Mouse (Mus musculus) monocyte, adult 5-6 weeks (primary cell): ENCODE results near the gene Tmem247. TPM values are rescaled to one million over a fixed set of nuclear protein-coding genes. Genes with fewer than 3 reads are reported as not detected.

Experiments
- ATAC-seq: fragments of 153-309, 156-312 bp; replicated peaks from 2 replicates; pipeline ENCODE4 v1.8.0; 2017; ENCODE audit warnings: mild to moderate bottlenecking; ENCODE audit not compliant: low TSS enrichment, insufficient number of reproducible peaks, severe bottlenecking, poor library complexity, low FRiP score
- total RNA-seq: library from RNA; stranded (forward); fragments of 200-1000, 200-491, 200-594 nt; gene quantifications from 3 replicates; pipeline ENCODE4 v1.2.3, GENCODE M21; 2017

The Tmem247 gene
- total RNA-seq, 1 experiment from 2014 or later, result not detected

GRCm38 (mm10) chr17:86909733-86910495 is 7.2 kb upstream of the Tmem247 start:
- no peak for ATAC-seq

- no peak for ATAC-seq
Measured at GRCm38 (mm10) chr17:86911261-86911660, 5.9 kb upstream of the Tmem247 start.

GRCm38 (mm10) chr17:86913003-86913607 is 4.0 kb upstream of the Tmem247 start:
- ATAC-seq, result no peak

- no peak for ATAC-seq
Measured at GRCm38 (mm10) chr17:86915540-86915939, 1.6 kb upstream of the Tmem247 start.

- ATAC-seq, result peak; percentile 45; the same call in 1 of the 2 replicates
Measured at GRCm38 (mm10) chr17:86918786-86919185, 1.6 kb downstream of the Tmem247 start.

GRCm38 (mm10) chr17:86919729-86920128 is 2.6 kb downstream of the Tmem247 start:
- ATAC-seq, result no peak

- no peak for ATAC-seq
Measured at GRCm38 (mm10) chr17:86924679-86925078, 7.5 kb downstream of the Tmem247 start.

- ATAC-seq, result no peak
Measured at GRCm38 (mm10) chr17:86926836-86927235, 9.7 kb downstream of the Tmem247 start.

GRCm38 (mm10) chr17:86929355-86929754 is 12.2 kb downstream of the Tmem247 start:
- no peak for ATAC-seq

GRCm38 (mm10) chr17:86929981-86930380 is 12.8 kb downstream of the Tmem247 start:
- no peak for ATAC-seq

- no peak for ATAC-seq
Measured at GRCm38 (mm10) chr17:86932896-86933295, 15.7 kb downstream of the Tmem247 start.

- ATAC-seq, result no peak
Measured at GRCm38 (mm10) chr17:86937064-86937463, 19.9 kb downstream of the Tmem247 start.

- ATAC-seq, result peak; percentile 83
Measured at GRCm38 (mm10) chr17:86937497-86938155, 20.5 kb downstream of the Tmem247 start.

GRCm38 (mm10) chr17:86938683-86939082 is 21.5 kb downstream of the Tmem247 start:
- ATAC-seq, result no peak

- ATAC-seq, result no peak
Measured at GRCm38 (mm10) chr17:86942112-86942511, 25.0 kb downstream of the Tmem247 start.

GRCm38 (mm10) chr17:86943158-86943557 is 26.0 kb downstream of the Tmem247 start:
- no peak for ATAC-seq

- no peak for ATAC-seq
Measured at GRCm38 (mm10) chr17:86946078-86946477, 28.9 kb downstream of the Tmem247 start.

- ATAC-seq, result no peak
Measured at GRCm38 (mm10) chr17:86947840-86948796, 31.0 kb downstream of the Tmem247 start, which contains the start of gene Atp6v1e2. Gene Atp6v1e2, minus strand, starts transcription at chr17:86947897.

GRCm38 (mm10) chr17:86948801-86949200 is 31.7 kb downstream of the Tmem247 start:
- ATAC-seq, result no peak
